Mouse (Mus musculus) bone marrow macrophage, adult 2 months (primary cell): ENCODE data around the gene Arhgef1.

ENCODE experiments used
- CTCF ChIP-seq: IDR thresholded peaks from 2 replicates; pipeline ENCODE4 v1.5.1; 2012; ENCODE audit warnings: low read depth, mild to moderate bottlenecking, low read length, moderate library complexity
- POLR2A ChIP-seq: IDR thresholded peaks from 2 replicates; pipeline ENCODE4 v1.6.1; 2012; ENCODE audit warnings: mild to moderate bottlenecking, low read depth, low read length, borderline replicate concordance

DNA sequence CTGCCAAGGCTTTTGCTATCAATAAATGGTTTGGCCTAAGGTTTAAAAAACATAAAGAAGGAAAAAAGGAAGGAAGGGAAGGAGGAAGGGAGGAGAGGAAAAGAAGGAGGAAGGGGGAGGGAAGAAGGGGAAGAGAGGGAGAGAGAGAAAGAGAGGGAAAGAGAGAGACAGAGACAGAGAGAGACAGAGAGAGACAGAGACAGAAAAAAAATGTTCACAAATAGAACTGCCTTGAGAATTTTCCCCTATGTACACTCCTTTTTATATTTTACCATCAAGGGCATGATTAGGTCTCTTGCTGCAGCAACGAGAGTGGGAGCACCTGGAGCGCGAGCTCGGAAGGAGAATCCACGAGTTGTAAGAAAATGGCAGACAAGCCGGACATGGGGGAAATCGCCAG lies 40.8 kb upstream of the Arhgef1 start, which contains the start of gene Gm9844:
- TF ChIP-seq POLR2A (no peak), CTCF (no peak)
